Comparison of ENCODE assay signal across 1 mouse cellular context in the genomic region with DNA sequence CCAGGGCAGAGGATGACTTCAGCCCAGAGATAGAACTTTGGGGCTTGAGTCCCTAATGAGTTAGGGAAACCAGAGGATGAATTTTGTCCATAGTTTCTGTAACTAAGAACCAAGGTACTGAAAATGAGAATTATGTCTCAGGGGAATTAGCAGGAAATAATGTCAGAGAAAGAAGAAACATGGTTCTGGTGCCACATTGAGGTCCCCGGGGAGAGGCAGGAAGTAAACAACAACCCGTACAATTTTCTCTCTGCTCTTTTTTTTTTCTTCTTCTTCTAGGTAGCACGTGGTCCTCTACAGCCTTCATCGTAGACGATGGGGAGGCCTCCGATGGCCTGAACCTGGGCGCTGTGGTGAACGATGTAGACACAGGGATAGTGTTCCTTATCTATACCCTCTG.
TF ChIP-seq lines count a peak whose summit lies in the region.

No protein-coding gene starts in this region.

TF ChIP-seq in CH12.LX, 34 proteins besides CTCF, POLR2A, EP300 and RAD21:
- TF ChIP-seq RCOR1 (conservative IDR thresholded peaks at IDR 0.05; ENCODE audit: low read depth, low read length) (no peak), ZKSCAN1 (IDR thresholded peaks at IDR 0.05; ENCODE audit: borderline replicate concordance, low read depth, low read length) (no peak), KAT2A (IDR thresholded peaks at IDR 0.05; ENCODE audit: insufficient replicate concordance, low read length) (no peak), MXI1 (IDR thresholded peaks at IDR 0.05; ENCODE audit: low read depth, low read length) (no peak; the same call in 1 of the 2 replicates), HCFC1 (IDR thresholded peaks at IDR 0.05; ENCODE audit: low read depth, low read length) (no peak), ETS1 (conservative IDR thresholded peaks at IDR 0.05; ENCODE audit: low read depth, low read length) (no peak), SMC3 (IDR thresholded peaks at IDR 0.05; ENCODE audit: low read depth, low read length) (no peak), MYC (IDR thresholded peaks at IDR 0.05; ENCODE audit: low read depth, low read length) (peak; percentile 89; the same call in 1 of the 2 replicates), USF1 (IDR thresholded peaks at IDR 0.05; ENCODE audit: low read depth, low read length) (no peak), GABPA (IDR thresholded peaks at IDR 0.05; ENCODE audit: insufficient replicate concordance, low read depth, low read length) (no peak), MAX (IDR thresholded peaks at IDR 0.05; ENCODE audit: low read length) (peak; percentile 79; the same call in 1 of the 2 replicates), JUND (conservative IDR thresholded peaks at IDR 0.05; ENCODE audit: low read depth, low read length) (no peak), ZC3H11A (IDR thresholded peaks at IDR 0.05; ENCODE audit: low read depth, low read length) (no peak), NRF1 (IDR thresholded peaks at IDR 0.05; ENCODE audit: low read depth, low read length) (no peak), IRF4 (IDR thresholded peaks at IDR 0.05; ENCODE audit: low read depth, low read length) (no peak), UBTF (IDR thresholded peaks at IDR 0.05; ENCODE audit: low read depth, low read length) (no peak), MAZ (IDR thresholded peaks at IDR 0.05; ENCODE audit: low read depth, low read length) (no peak), TBP (conservative IDR thresholded peaks at IDR 0.05; ENCODE audit: low read depth, low read length) (no peak), PAX5 (IDR thresholded peaks at IDR 0.05; ENCODE audit: low read length) (no peak), POLR2AphosphoS2 (IDR thresholded peaks at IDR 0.05; ENCODE audit: low read depth, low read length) (no peak), USF2 (conservative IDR thresholded peaks at IDR 0.05; ENCODE audit: low read depth, low read length) (no peak), MEF2A (IDR thresholded peaks at IDR 0.05; ENCODE audit: borderline replicate concordance, low read depth, low read length) (no peak), JUN (IDR thresholded peaks at IDR 0.05; ENCODE audit: insufficient read depth, low read depth, low read length) (no peak; the same call in 1 of the 2 replicates), ZNF384 (IDR thresholded peaks at IDR 0.05; ENCODE audit: low read depth, low read length) (peak; percentile 73)
